Mouse (Mus musculus) cortical plate, adult 2 months (tissue): Measurements from ENCODE around the gene Chfr. TPM values are rescaled to one million over a fixed set of nuclear protein-coding genes. Genes with fewer than 3 reads are reported as not detected.

Experiments
- H3K27ac ChIP-seq: fragments of 200-500 bp; 2 replicates; pipeline ENCODE4 v1.5.1; 2012; ENCODE audit warnings: low read length, control low read depth, inconsistent platforms; ENCODE audit not compliant: insufficient read depth
- H3K4me1 ChIP-seq: fragments of 200-500 bp; 2 replicates; pipeline ENCODE4 v1.6.1; 2011; ENCODE audit warnings: low read length; ENCODE audit not compliant: control insufficient read depth, insufficient read depth
- H3K4me3 ChIP-seq: fragments of 200-500 bp; 2 replicates; pipeline ENCODE4 v1.5.1; 2011; ENCODE audit warnings: mild to moderate bottlenecking, low read length, control low read depth; ENCODE audit not compliant: insufficient read depth
- CTCF ChIP-seq: fragments of 200-500 bp; IDR thresholded peaks from 2 replicates; pipeline ENCODE4 v1.5.1; 2011; ENCODE audit warnings: mild to moderate bottlenecking, control low read depth, low read length; ENCODE audit not compliant: insufficient read depth; ENCODE audit errors: extremely low read depth
- POLR2A ChIP-seq: fragments of 200-500 bp; IDR thresholded peaks from 2 replicates; pipeline ENCODE4 v1.6.1; 2011; ENCODE audit warnings: mild to moderate bottlenecking, low read length, control low read depth; ENCODE audit not compliant: insufficient read depth; ENCODE audit errors: extremely low read depth
- polyA plus RNA-seq: library from polyadenylated mRNA; depleted of rRNA; stranded (reverse); fragments of >200 nt; gene quantifications from 2 replicates; pipeline ENCODE4 v1.2.3, GENCODE M21; 2012; rRNA removed

Gene Chfr
- polyA plus RNA-seq, 1 experiment: 76.7 TPM

- H3K4me3 ChIP-seq: no peak overlapping the region
- no peak overlapping the region for H3K27ac ChIP-seq
- no peaks in the 10 kb centered on the region for H3K4me1 ChIP-seq
- TF ChIP-seq CTCF (no peak), POLR2A (no peak)
Measured at GRCm38 (mm10) chr5:110220331-110220730, 84.7 kb downstream of the Chfr start.

Other genes starting within 250 kb of the Chfr start
- 0.09 TPM in 1 of 2 replicates, not detected in the other for gene Gm15446, start 212.4 kb upstream of the Chfr start, polyA plus RNA-seq
- gene Zfp932, start 139.3 kb upstream of the Chfr start, polyA plus RNA-seq: 45.0 and 47.0 TPM in 2 replicates
- gene Gm17655, start 63.3 kb upstream of the Chfr start, polyA plus RNA-seq: 1.4 and 1.7 TPM in 2 replicates
- gene Gm35315, start 41.4 kb upstream of the Chfr start, polyA plus RNA-seq: 0.77 and 0.93 TPM in 2 replicates
- 18.6 and 20.3 TPM in 2 replicates for gene Plcxd1, start 35.9 kb upstream of the Chfr start, polyA plus RNA-seq
- gene Gtpbp6, start 27.6 kb upstream of the Chfr start, polyA plus RNA-seq: 155 and 164 TPM in 2 replicates
- 6.8 and 6.9 TPM in 2 replicates for gene Zfp605, start 25.8 kb upstream of the Chfr start, polyA plus RNA-seq
- 19.6 and 20.6 TPM in 2 replicates for gene Golga3, start 40.9 kb downstream of the Chfr start, polyA plus RNA-seq
- 16.8 and 17.5 TPM in 2 replicates for gene Ankle2, start 95.2 kb downstream of the Chfr start, polyA plus RNA-seq
- 45.6 and 47.0 TPM in 2 replicates for gene Pgam5, start 134.1 kb downstream of the Chfr start, polyA plus RNA-seq
- gene Pxmp2, start 150.3 kb downstream of the Chfr start, polyA plus RNA-seq: 11.2 and 11.4 TPM in 2 replicates
- 1.6 TPM in 2 replicates for gene Pole, start 150.5 kb downstream of the Chfr start, polyA plus RNA-seq
- 0.21 TPM in 2 replicates for gene P2rx2, start 207.4 kb downstream of the Chfr start, polyA plus RNA-seq
- not detected in 2 replicates for gene Lrcol1, start 208.9 kb downstream of the Chfr start, polyA plus RNA-seq